Mouse (Mus musculus): Measurements from ENCODE around the gene Plekha1. TPM values are rescaled to one million over a fixed set of nuclear protein-coding genes. Genes with fewer than 3 reads are reported as not detected.
A peak's percentile ranks its signal among the peaks of the same experiment; 100 is the strongest.

Plekha1 gene
- polyA plus RNA-seq, 1 experiment from 2014 or later, result 56.2 TPM

DNA sequence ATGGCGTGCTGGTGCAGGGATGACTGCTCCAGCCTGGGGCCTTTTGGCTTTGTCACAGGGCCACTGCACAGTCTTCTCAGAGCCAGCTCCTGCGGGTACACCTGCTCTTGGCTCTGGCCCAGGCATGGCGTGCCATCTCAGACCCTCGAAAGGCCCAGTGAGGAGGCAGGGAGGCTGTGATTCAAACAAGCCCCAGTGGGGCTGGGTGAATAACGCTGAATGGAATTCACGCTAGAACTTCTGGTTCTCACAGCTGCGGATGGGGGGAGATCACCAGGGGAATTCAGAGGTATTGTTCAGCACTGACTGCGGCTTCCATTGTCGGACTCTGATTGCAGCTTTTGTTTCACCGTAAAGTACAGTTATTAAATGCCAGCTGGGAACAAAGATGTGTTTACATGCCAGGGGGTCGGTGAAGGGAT is 4.8 kb upstream of the Plekha1 start:
- Histone ChIP-seq H3K27me3 (replicated peaks) (0 out of 2 replicates have a peak, but pooled peaks cover 7% of the 10 kb centered on the region), H3K9ac (no peak overlapping the region), H3K4me3 (no peak overlapping the region), H3K4me1 (replicated peaks) (peaks cover 1% of the 10 kb centered on the region), H3K9me3 (replicated peaks) (no peaks in the 10 kb centered on the region), H3K27ac (ENCODE audit: poor library complexity, severe bottlenecking) (no peak overlapping the region), H3K4me2 (no peak overlapping the region), H3K36me3 (no peaks in the 10 kb centered on the region)
- no peak for ATAC-seq (ENCODE audit: insufficient number of reproducible peaks, low FRiP score)
- WGBS, result 53% methylated on average over 11 of the region's 11 CpGs

DNA sequence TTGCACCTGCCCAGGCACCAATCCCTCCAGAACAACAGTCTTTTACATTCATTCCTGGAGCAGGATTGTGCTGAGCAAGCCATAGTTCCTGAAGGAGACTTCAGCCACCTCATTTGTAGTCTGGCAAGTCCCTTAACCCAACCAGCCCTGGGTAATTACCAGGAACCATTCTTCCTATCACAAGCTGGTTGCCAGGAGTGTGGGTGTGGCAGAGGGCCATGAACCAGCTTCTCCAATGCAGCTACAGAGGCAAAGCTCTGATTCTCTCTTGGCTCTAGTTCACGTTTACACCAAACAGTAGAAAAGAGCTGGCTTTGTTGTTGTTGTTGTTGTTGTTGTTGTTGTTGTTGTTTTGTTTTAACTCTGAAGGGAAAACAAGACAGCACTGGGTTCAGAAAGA is 3.1 kb upstream of the Plekha1 start:
- ATAC-seq (ENCODE audit: insufficient number of reproducible peaks, low FRiP score), result no peak
- H3K9ac ChIP-seq, result no peak overlapping the region
- WGBS, result 56% methylated on average over 1 of the region's 1 CpGs
- H3K27ac ChIP-seq (ENCODE audit: poor library complexity, severe bottlenecking), result no peak overlapping the region
- no peaks in the 10 kb centered on the region for H3K9me3 ChIP-seq (replicated peaks)
- no peak overlapping the region for H3K4me3 ChIP-seq
- peaks cover 4% of the 10 kb centered on the region for H3K4me1 ChIP-seq (replicated peaks)
- H3K36me3 ChIP-seq, result no peaks in the 10 kb centered on the region
- 0 out of 2 replicates have a peak, but pooled peaks cover 7% of the 10 kb centered on the region for H3K27me3 ChIP-seq (replicated peaks)
- no peak overlapping the region for H3K4me2 ChIP-seq

DNA sequence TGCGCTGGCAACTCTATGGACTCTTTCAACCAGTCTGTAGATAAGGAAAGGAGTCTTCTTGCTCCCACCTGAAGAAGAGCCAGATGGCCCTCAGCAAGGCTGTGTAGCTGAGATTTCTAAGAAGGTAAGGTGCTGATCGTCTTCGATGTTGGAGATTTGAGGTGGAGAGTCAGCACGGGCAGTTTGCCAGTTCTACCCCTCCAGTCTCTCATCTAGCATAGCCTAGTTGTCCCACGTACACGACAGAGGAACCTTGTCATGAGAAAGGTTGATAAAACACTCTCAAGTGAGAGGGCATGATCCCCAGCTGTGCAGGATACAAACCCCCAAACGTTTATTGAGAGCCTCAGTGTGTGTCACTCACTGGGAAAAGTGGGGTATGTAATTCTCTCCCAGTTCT is 845 bp upstream of the Plekha1 start:
- H3K36me3 ChIP-seq, result no peaks in the 10 kb centered on the region
- H3K27me3 ChIP-seq (replicated peaks), result 0 out of 2 replicates have a peak, but pooled peaks cover 7% of the 10 kb centered on the region
- H3K9me3 ChIP-seq (replicated peaks), result no peaks in the 10 kb centered on the region
- ATAC-seq (ENCODE audit: insufficient number of reproducible peaks, low FRiP score), result no peak
- H3K4me3 ChIP-seq, result no peak overlapping the region
- H3K4me2 ChIP-seq, result no peak overlapping the region
- peaks cover 5% of the 10 kb centered on the region for H3K4me1 ChIP-seq (replicated peaks)
- WGBS, result 60% methylated on average over 7 of the region's 7 CpGs
- no peak overlapping the region for H3K27ac ChIP-seq (ENCODE audit: poor library complexity, severe bottlenecking)
- H3K9ac ChIP-seq, result no peak overlapping the region

DNA sequence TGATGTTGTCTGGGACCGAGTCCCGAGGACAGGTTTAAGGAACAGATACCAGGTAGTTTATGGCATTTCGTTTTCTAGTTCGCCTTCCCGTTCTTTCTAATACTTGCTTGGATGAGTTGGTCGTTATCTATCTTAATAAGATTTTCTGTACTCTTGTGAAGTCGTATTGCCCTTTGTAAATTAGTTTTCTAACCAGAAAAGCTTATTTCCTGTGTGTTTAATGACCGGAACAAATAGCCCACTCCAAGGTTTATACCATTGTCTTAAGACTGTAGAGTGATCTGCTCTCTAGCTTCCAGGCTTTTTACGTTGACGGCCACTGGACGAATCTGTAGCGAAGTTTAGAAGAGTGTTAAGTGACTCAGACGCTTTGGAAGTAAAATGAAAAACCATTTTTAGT is 1.1 kb downstream of the Plekha1 start:
- no peaks in the 10 kb centered on the region for H3K36me3 ChIP-seq
- peak overlapping the region; percentile 74; the same call in 1 of the 2 replicates for H3K27ac ChIP-seq (ENCODE audit: poor library complexity, severe bottlenecking)
- peaks cover 8% of the 10 kb centered on the region for H3K4me1 ChIP-seq (replicated peaks)
- H3K4me3 ChIP-seq, result peak overlapping the region; percentile 86
- under 1% methylated on average over 13 of the region's 13 CpGs for WGBS
- H3K9me3 ChIP-seq (replicated peaks), result no peaks in the 10 kb centered on the region
- H3K27me3 ChIP-seq (replicated peaks), result 0 out of 2 replicates have a peak, but pooled peaks cover 7% of the 10 kb centered on the region
- ATAC-seq (ENCODE audit: insufficient number of reproducible peaks, low FRiP score), result no peak
- peak overlapping the region; percentile 67 for H3K4me2 ChIP-seq
- peak overlapping the region; percentile 90 for H3K9ac ChIP-seq

DNA sequence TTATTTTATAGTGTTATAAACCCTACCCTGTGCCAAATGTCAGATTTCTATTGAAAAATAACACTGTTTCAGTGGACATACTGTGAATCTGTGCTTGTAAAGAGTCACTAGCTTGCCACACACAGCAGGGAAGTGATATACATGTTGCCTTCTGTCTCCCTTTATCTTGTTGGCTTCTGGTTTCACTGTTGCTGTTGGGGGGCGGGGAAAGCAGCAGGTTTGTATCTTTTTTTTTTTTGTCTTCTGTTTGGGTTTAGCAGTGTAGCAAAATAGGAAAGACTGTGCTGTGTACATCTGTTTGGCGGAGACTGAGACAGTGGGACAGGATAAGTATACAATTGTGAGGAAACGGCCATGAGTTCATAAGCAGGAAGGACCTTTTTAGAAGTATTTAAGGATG is 1.7 kb downstream of the Plekha1 start:
- Histone ChIP-seq H3K36me3 (no peaks in the 10 kb centered on the region), H3K4me2 (peak overlapping the region; percentile 47), H3K27ac (ENCODE audit: poor library complexity, severe bottlenecking) (no peak overlapping the region), H3K4me1 (replicated peaks) (peaks cover 8% of the 10 kb centered on the region), H3K9me3 (replicated peaks) (no peaks in the 10 kb centered on the region), H3K27me3 (replicated peaks) (0 out of 2 replicates have a peak, but pooled peaks cover 4% of the 10 kb centered on the region), H3K9ac (no peak overlapping the region), H3K4me3 (peak overlapping the region; percentile 24)
- ATAC-seq (ENCODE audit: insufficient number of reproducible peaks, low FRiP score), result no peak
- 35% methylated on average over 3 of the region's 3 CpGs for WGBS

DNA sequence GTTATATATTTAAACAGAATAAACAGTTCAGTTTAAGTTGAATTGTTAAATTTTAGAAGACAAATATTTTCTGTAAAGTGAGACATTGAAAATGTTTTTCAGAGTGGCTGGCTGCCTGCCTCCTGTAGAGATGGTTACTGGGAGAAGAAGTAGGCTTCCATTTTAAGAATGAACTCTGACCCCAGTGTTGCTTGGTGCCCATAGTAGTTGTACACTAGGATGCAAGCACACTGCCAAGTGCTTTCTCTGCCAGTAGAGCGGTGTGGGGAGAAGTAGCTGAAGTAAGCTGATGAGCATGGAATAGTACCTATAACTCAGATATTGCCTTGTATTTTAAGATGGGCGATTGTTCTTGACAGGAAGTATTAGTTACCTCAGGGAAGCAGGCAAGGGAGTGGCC is 18.6 kb downstream of the Plekha1 start:
- no peaks in the 10 kb centered on the region for H3K27me3 ChIP-seq (replicated peaks)
- no peak overlapping the region for H3K27ac ChIP-seq (ENCODE audit: poor library complexity, severe bottlenecking)
- no peak overlapping the region for H3K4me3 ChIP-seq
- ATAC-seq (ENCODE audit: insufficient number of reproducible peaks, low FRiP score), result no peak
- no peaks in the 10 kb centered on the region for H3K9me3 ChIP-seq (replicated peaks)
- no peak overlapping the region for H3K4me2 ChIP-seq
- peaks cover 33% of the 10 kb centered on the region for H3K36me3 ChIP-seq
- peaks cover 22% of the 10 kb centered on the region for H3K4me1 ChIP-seq (replicated peaks)
- H3K9ac ChIP-seq, result no peak overlapping the region
- WGBS, result 78% methylated on average over 2 of the region's 2 CpGs

DNA sequence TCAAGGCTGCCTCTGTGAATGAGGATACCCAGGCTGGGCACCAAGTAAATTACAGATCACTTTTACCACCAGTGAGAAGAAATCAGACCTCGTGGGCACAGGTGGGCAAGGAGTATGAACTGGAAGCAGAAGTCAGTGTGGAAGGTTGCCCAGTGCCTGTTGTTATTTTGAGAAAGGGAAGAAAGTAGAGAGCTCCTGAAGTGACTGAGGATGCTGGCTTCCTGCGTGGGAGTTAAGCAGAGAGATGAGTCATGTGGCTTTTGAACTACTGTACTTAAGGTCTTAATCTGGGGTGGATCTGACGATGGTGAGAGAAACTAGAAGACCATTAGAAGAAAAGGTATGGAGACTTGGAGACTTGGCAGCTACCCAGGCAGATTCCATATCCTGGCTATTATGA is 20.7 kb downstream of the Plekha1 start:
- 63% methylated on average over 3 of the region's 3 CpGs for WGBS
- no peak overlapping the region for H3K9ac ChIP-seq
- no peaks in the 10 kb centered on the region for H3K27me3 ChIP-seq (replicated peaks)
- peaks cover 26% of the 10 kb centered on the region for H3K36me3 ChIP-seq
- ATAC-seq (ENCODE audit: insufficient number of reproducible peaks, low FRiP score), result no peak
- H3K9me3 ChIP-seq (replicated peaks), result no peaks in the 10 kb centered on the region
- H3K4me3 ChIP-seq, result no peak overlapping the region
- no peak overlapping the region for H3K27ac ChIP-seq (ENCODE audit: poor library complexity, severe bottlenecking)
- peaks cover 32% of the 10 kb centered on the region for H3K4me1 ChIP-seq (replicated peaks)
- no peak overlapping the region for H3K4me2 ChIP-seq

DNA sequence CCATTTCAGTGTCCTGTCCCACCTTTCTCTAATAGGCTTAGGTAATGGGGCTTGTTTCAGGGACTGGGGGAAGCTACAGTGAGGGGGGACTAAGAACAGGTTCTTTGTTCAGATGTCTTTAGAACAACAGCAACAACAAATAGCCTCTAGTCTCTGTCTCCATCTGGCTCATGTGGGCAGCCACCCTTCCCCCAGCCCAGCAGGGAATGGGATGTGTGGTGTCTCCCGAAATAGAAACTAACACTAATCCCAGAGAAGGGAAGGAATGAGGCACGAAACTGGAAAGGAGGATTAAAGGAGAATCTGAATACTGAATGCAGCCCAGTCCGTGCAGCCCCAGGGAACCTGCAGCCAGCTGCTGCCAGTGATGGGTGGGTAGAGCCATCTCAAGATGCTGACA is 22.4 kb downstream of the Plekha1 start:
- Histone ChIP-seq H3K9me3 (replicated peaks) (no peaks in the 10 kb centered on the region), H3K36me3 (peaks cover 34% of the 10 kb centered on the region), H3K27ac (ENCODE audit: poor library complexity, severe bottlenecking) (peak overlapping the region; percentile 90), H3K4me2 (peak overlapping the region; percentile 46), H3K4me1 (replicated peaks) (peaks cover 32% of the 10 kb centered on the region), H3K27me3 (replicated peaks) (no peaks in the 10 kb centered on the region), H3K9ac (no peak overlapping the region), H3K4me3 (no peak overlapping the region)
- ATAC-seq (ENCODE audit: insufficient number of reproducible peaks, low FRiP score), result no peak
- 21% methylated on average over 3 of the region's 3 CpGs for WGBS

DNA sequence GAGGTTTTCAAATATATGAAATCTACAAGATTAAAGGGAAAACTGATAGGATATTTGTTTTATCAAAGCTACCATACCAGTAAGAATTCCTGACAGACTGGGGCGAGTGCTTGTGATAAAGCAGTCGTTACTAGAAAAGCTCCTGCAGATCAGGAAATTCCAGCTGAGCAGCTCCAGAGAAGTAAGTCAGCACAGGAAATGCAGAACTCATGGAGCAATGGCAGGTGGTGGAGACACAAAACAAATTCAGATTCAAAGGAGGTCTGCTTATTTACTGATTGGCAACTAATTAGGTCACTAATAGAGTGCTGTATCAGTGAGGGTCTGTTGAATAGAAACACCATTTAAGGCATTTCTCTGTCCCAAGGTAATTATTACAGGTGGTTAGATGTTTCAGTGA is 25.3 kb downstream of the Plekha1 start:
- no peak for ATAC-seq (ENCODE audit: insufficient number of reproducible peaks, low FRiP score)
- 10% methylated on average over 2 of the region's 2 CpGs for WGBS

DNA sequence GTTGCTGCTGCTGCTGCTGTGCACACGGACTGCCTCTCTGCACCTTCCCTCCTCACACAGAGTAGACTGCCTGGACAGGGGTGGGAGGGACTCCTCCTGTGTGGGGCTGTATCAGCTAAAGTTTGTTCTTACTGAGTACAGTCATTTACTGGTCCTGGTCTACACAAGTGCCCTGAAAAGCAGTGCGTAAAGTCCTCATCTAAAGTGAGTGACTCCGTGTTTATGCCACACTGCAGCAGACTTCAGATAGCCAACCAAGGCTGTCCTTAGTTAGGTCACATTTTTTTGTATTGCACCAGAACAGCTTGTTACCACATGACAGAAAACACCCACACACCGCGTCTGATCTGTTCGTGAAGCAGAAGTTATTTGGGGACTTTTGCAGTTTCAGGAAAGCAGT is 27.4 kb downstream of the Plekha1 start:
- peaks cover 34% of the 10 kb centered on the region for H3K36me3 ChIP-seq
- H3K9me3 ChIP-seq (replicated peaks), result no peaks in the 10 kb centered on the region
- no peak overlapping the region for H3K27ac ChIP-seq (ENCODE audit: poor library complexity, severe bottlenecking)
- no peak for ATAC-seq (ENCODE audit: insufficient number of reproducible peaks, low FRiP score)
- H3K4me1 ChIP-seq (replicated peaks), result peaks cover 24% of the 10 kb centered on the region
- no peak overlapping the region for H3K4me3 ChIP-seq
- H3K4me2 ChIP-seq, result no peak overlapping the region
- H3K27me3 ChIP-seq (replicated peaks), result no peaks in the 10 kb centered on the region
- WGBS, result 75% methylated on average over 6 of the region's 6 CpGs
- H3K9ac ChIP-seq, result no peak overlapping the region

More for the DNA sequence above, 25.3 kb downstream of the Plekha1 start:
- Histone ChIP-seq H3K4me1 (replicated peaks) (peaks cover 32% of the 10 kb centered on the region), H3K36me3 (peaks cover 20% of the 10 kb centered on the region), H3K9me3 (replicated peaks) (no peaks in the 10 kb centered on the region), H3K27me3 (replicated peaks) (no peaks in the 10 kb centered on the region), H3K4me3 (no peak overlapping the region), H3K9ac (no peak overlapping the region), H3K4me2 (no peak overlapping the region), H3K27ac (ENCODE audit: poor library complexity, severe bottlenecking) (0 out of 2 replicates have a peak overlapping the region, but pooled peaks have one; percentile 21)

DNA sequence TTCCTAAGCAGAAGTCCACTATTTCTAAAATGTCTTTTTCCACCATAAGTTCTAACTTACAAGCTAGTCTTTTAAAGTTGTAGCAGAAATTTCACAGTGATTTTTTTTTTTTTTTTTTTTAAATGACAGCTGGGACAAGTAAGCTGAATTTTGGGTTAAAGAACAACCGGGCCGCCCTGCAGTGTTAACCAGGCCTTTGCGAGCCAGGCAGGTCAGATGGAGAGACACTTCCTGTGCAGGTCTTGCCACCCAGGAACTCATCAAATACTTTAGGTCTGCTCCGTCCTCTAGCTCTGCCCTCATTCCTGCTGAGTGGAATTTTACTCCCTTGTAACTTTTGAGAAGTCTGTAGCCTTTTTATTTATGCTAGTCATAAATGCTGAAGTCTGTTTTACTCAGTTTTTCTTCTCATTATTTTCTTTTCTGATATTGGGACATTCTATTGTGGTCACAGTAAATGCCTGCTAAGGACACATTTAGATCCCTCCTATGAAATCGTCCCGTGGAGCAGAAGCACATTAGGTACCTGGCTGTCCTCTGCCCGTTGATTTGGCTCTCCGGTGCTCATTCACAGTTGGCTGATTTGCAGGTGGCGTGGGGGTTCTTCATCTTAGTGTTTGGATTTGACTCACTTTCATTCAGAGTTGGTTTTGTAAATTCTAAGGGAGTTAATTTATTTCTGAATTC is 29.5 kb downstream of the Plekha1 start:
- ATAC-seq (ENCODE audit: insufficient number of reproducible peaks, low FRiP score), result no peak

DNA sequence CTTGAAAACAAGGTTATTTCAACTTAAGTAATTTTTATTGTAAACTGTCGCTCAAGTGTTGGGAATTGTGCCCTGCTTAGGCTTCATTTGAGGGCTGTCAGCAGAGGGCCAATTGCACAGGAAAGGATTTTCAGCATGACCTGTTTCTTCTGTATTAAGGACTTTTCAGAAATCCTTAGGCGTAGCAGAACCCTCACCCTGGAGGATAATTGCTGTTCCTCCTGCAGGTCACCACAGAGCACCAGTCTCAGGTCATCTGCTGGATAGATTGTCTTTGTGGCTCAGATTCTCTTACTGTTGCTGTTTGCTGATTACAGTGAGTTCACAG is 30.0 kb downstream of the Plekha1 start:
- Histone ChIP-seq H3K27ac (ENCODE audit: poor library complexity, severe bottlenecking) (no peak overlapping the region), H3K4me3 (no peak overlapping the region), H3K9me3 (replicated peaks) (no peaks in the 10 kb centered on the region), H3K9ac (no peak overlapping the region), H3K27me3 (replicated peaks) (no peaks in the 10 kb centered on the region), H3K4me1 (replicated peaks) (peaks cover 5% of the 10 kb centered on the region), H3K4me2 (no peak overlapping the region), H3K36me3 (peaks cover 46% of the 10 kb centered on the region)
- ATAC-seq (ENCODE audit: insufficient number of reproducible peaks, low FRiP score), result no peak
- 85% methylated on average over 2 of the region's 2 CpGs for WGBS

More for the DNA sequence above, 29.5 kb downstream of the Plekha1 start:
- Histone ChIP-seq H3K27me3 (replicated peaks) (no peaks in the 10 kb centered on the region), H3K36me3 (peaks cover 44% of the 10 kb centered on the region), H3K27ac (ENCODE audit: poor library complexity, severe bottlenecking) (no peak overlapping the region), H3K4me1 (replicated peaks) (peaks cover 10% of the 10 kb centered on the region), H3K9me3 (replicated peaks) (no peaks in the 10 kb centered on the region), H3K9ac (no peak overlapping the region), H3K4me2 (no peak overlapping the region), H3K4me3 (no peak overlapping the region)
- WGBS, result 85% methylated on average over 9 of the region's 9 CpGs
